Mouse (Mus musculus): ENCODE data around the gene Coa7.

- TF ChIP-seq POLR2A (IDR thresholded peaks at IDR 0.05; ENCODE audit: control insufficient read depth, low read depth, low read length) (no peak), CTCF (IDR thresholded peaks at IDR 0.05; ENCODE audit: control insufficient read depth, insufficient read depth, insufficient replicate concordance, low read depth, low read length) (peak; percentile 26; the same call in 1 of the 2 replicates)
Observed at GRCm38 (mm10) chr4:108339277-108339690, 11.3 kb downstream of the Coa7 start.
